Comparison of ENCODE assay signal across 7 mouse cellular contexts in the genomic region with DNA sequence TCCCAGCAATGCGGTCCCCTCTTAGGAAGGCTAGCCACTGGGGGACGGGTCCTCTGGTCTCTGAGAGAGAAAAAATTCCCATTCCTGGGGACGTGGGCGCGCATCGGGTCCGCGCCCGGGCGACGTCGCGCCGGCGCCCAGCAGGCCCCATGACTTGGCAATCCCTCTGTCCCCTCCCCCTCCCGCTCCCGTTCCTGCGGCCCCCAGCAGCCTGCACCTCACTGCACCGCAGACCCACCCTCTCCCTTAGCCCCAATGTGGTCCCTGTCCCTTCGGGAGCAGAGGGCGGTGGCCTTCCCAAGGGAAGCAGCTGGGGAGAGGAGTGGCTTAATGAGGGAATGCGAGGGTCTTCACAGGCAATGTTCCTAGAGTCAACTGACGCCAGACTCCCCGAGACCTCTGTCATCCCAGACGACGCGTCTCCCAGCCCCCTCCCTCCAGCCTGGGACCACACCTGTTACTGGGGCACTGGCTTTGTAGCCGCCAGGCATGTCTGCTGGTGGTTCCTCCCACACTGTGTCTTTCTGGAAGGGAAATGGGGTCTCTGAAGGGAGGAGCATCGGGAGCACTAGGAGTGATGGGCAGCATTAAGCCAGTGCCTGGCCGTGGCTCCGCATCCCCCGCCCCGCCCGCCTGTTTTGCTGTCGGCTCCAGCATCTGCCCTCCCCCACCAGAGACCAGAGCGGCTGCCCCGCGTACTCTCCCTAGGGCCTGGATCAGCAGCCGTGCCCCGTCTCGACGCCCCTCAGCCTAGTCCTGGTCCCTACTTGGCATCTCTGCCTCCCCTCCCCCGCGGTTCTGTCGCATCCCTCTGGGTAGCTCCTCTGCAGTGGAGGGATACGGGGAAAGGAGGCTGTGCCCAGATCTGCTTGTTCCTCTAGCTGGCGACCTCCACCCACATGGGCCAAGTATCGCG. TPM values are rescaled to one million over a fixed set of nuclear protein-coding genes. Genes with fewer than 3 reads are reported as not detected.
DNase-seq lines count a peak whose midpoint lies in the region; ATAC-seq and TF ChIP-seq lines count a peak whose summit lies in the region.

No protein-coding gene starts in this region.

- no peaks in the 10 kb centered on the region for H3K9me3 ChIP-seq in forebrain, embryonic 10.5 days
- H3K9me3 ChIP-seq in hindbrain, embryonic 14.5 days (ENCODE audit: control insufficient read depth, low read length) = no peaks in the 10 kb centered on the region
- no peaks in the 10 kb centered on the region for H3K9me3 ChIP-seq in limb, embryonic 13.5 days

- H3K36me3 ChIP-seq in forebrain, embryonic 10.5 days (replicated peaks) = peaks cover 24% of the 10 kb centered on the region
- peaks cover 22% of the 10 kb centered on the region; the same call in 1 of the 2 replicates for H3K36me3 ChIP-seq in hindbrain, embryonic 14.5 days (replicated peaks; ENCODE audit: control insufficient read depth, insufficient read depth)
- H3K36me3 ChIP-seq in limb, embryonic 13.5 days = no peaks in the 10 kb centered on the region

- no peak overlapping the region for H3K27ac ChIP-seq in bone marrow macrophage, adult 2 months (ENCODE audit: insufficient read depth, low read depth, low read length)
- peak overlapping the region; percentile 88 for H3K27ac ChIP-seq in forebrain, embryonic 10.5 days
- peak overlapping the region; percentile 93 for H3K27ac ChIP-seq in hindbrain, embryonic 14.5 days
- no peak overlapping the region for H3K27ac ChIP-seq in limb, embryonic 13.5 days

- H3K4me3 ChIP-seq in bone marrow macrophage, adult 2 months (ENCODE audit: insufficient read depth, low read length) = peak overlapping the region; percentile 5; the same call in 1 of the 2 replicates
- H3K4me3 ChIP-seq in forebrain, embryonic 10.5 days = peak overlapping the region; percentile 74
- H3K4me3 ChIP-seq in hindbrain, embryonic 14.5 days (replicated peaks; ENCODE audit: low read length) = peak overlapping the region; percentile 70
- peak overlapping the region; percentile 58 for H3K4me3 ChIP-seq in limb, embryonic 13.5 days

- peak overlapping the region; percentile 92 for H3K9ac ChIP-seq in hindbrain, embryonic 14.5 days
- peak overlapping the region; percentile 65 for H3K9ac ChIP-seq in limb, embryonic 13.5 days

- whole genome bisulfite sequencing in forebrain, embryonic 10.5 days = under 1% methylated on average over 49 of the region's 49 CpGs
- under 1% methylated on average over 49 of the region's 49 CpGs for WGBS in hindbrain, embryonic 14.5 days
- WGBS in limb, embryonic 13.5 days = 1% methylated on average over 48 of the region's 49 CpGs

- TF ChIP-seq CTCF in bone marrow macrophage, adult 2 months (IDR thresholded peaks at IDR 0.05; ENCODE audit: low read depth, low read length) = no peak

- no peak for TF ChIP-seq POLR2A in bone marrow macrophage, adult 2 months (IDR thresholded peaks at IDR 0.05; ENCODE audit: borderline replicate concordance, low read depth, low read length)

- peak; percentile 40 for DNase-seq in R1 (ENCODE audit: low read depth, low spot score)
- DNase-seq in forebrain, embryonic 10.5 days (ENCODE audit: extremely low spot score, low spot score) = peak; percentile 59
- peak; percentile 64 for DNase-seq in hindbrain, embryonic 14.5 days (ENCODE audit: low spot score)
- peak; percentile 73 for DNase-seq in right cerebral cortex, adult 18-20 months
- no peak for DNase-seq in urinary bladder, postnatal 25 days (ENCODE audit: low spot score)

- H3K4me1 ChIP-seq in bone marrow macrophage, adult 2 months (ENCODE audit: control insufficient read depth, insufficient read depth, low read length) = no peaks in the 10 kb centered on the region
- H3K4me1 ChIP-seq in forebrain, embryonic 10.5 days = peaks cover 49% of the 10 kb centered on the region
- peaks cover 23% of the 10 kb centered on the region for H3K4me1 ChIP-seq in hindbrain, embryonic 14.5 days (replicated peaks; ENCODE audit: control insufficient read depth, insufficient read depth, low read length)
- peaks cover 18% of the 10 kb centered on the region for H3K4me1 ChIP-seq in limb, embryonic 13.5 days

- H3K4me2 ChIP-seq in hindbrain, embryonic 14.5 days (replicated peaks) = peak overlapping the region; percentile 90
- peak overlapping the region; percentile 99 for H3K4me2 ChIP-seq in limb, embryonic 13.5 days (replicated peaks)

- peaks cover 63% of the 10 kb centered on the region for H3K27me3 ChIP-seq in forebrain, embryonic 10.5 days (ENCODE audit: poor library complexity, severe bottlenecking)
- no peaks in the 10 kb centered on the region for H3K27me3 ChIP-seq in hindbrain, embryonic 14.5 days (ENCODE audit: control insufficient read depth, insufficient read depth, low read length)
- peaks cover 67% of the 10 kb centered on the region for H3K27me3 ChIP-seq in limb, embryonic 13.5 days

- ATAC-seq in hindbrain, embryonic 14.5 days (ENCODE audit: low FRiP score) = peak; percentile 64
- ATAC-seq in limb, embryonic 13.5 days (ENCODE audit: low FRiP score, low read depth) = peak; percentile 54; the same call in 1 of the 2 replicates

RNA-seq across cellular contexts. Expression of a gene that starts 0.9 kb away (rescaled TPM):
- not detected in 2 replicates for polyA plus RNA-seq in bone marrow macrophage, adult 2 months (2012; ENCODE audit: insufficient read depth, insufficient read length, missing spikeins)
- polyA plus RNA-seq in forebrain, embryonic 10.5 days (2016; fragmentation: Nextera tagmentation; extraction: Ambion mirVana) = 41.4 and 41.5 TPM in 2 replicates
- polyA plus RNA-seq in hindbrain, embryonic 14.5 days (2014; fragmentation: Nextera tagmentation; extraction: Ambion mirVana) = 395 and 421 TPM in 2 replicates
- polyA plus RNA-seq in limb, embryonic 13.5 days (2015; fragmentation: Nextera tagmentation; extraction: Ambion mirVana) = 18.3 and 19.2 TPM in 2 replicates

RNA-seq across cellular contexts. Expression of a gene that starts 34.2 kb away (rescaled TPM):
- not detected in 2 replicates for polyA plus RNA-seq in bone marrow macrophage, adult 2 months (2012; ENCODE audit: insufficient read depth, insufficient read length, missing spikeins)
- polyA plus RNA-seq in forebrain, embryonic 10.5 days (2016; fragmentation: Nextera tagmentation; extraction: Ambion mirVana) = not detected in 2 replicates
- not detected in 2 replicates for polyA plus RNA-seq in hindbrain, embryonic 14.5 days (2014; fragmentation: Nextera tagmentation; extraction: Ambion mirVana)
- not detected in 2 replicates for polyA plus RNA-seq in limb, embryonic 13.5 days (2015; fragmentation: Nextera tagmentation; extraction: Ambion mirVana)

RNA-seq across cellular contexts. Expression of a gene that starts 59.9 kb away (rescaled TPM):
- not detected in 2 replicates for polyA plus RNA-seq in bone marrow macrophage, adult 2 months (2012; ENCODE audit: insufficient read depth, insufficient read length, missing spikeins)
- polyA plus RNA-seq in forebrain, embryonic 10.5 days (2016; fragmentation: Nextera tagmentation; extraction: Ambion mirVana) = 0.92 and 1.0 TPM in 2 replicates
- polyA plus RNA-seq in hindbrain, embryonic 14.5 days (2014; fragmentation: Nextera tagmentation; extraction: Ambion mirVana) = 0.26 and 0.33 TPM in 2 replicates
- polyA plus RNA-seq in limb, embryonic 13.5 days (2015; fragmentation: Nextera tagmentation; extraction: Ambion mirVana) = 0.94 and 1.1 TPM in 2 replicates

Comparison
In these comparisons a context has a peak if more than half of its experiments do, and no peak if none do; other contexts are left out.
1. H3K27ac ChIP-seq: peak in forebrain, embryonic 10.5 days (single experiment) and hindbrain, embryonic 14.5 days (single experiment); none in bone marrow macrophage, adult 2 months (single experiment) and limb, embryonic 13.5 days (single experiment).
2. H3K4me3 ChIP-seq: peak in every context shown above with its lines; median percentile 74 in forebrain, embryonic 10.5 days; 70 in hindbrain, embryonic 14.5 days; 58 in limb, embryonic 13.5 days; 5 in bone marrow macrophage, adult 2 months.
3. RNA of a gene that starts 0.9 kb away (polyA plus RNA-seq): 395 to 421 TPM in hindbrain, embryonic 14.5 days, 41.4 to 41.5 TPM in forebrain, embryonic 10.5 days and 18.3 to 19.2 TPM in limb, embryonic 13.5 days; not detected in bone marrow macrophage, adult 2 months; every median in the first group is over 10 times any median in the second.